Mouse (Mus musculus) gastrocnemius, adult 8-10 months (tissue): ENCODE results near the gene Fam53a. TPM values are rescaled to one million over a fixed set of nuclear protein-coding genes. Genes with fewer than 3 reads are reported as not detected.
A peak's percentile ranks its signal among the peaks of the same experiment; 100 is the strongest.

Experiments
- DNase-seq, 2 experiments: peaks; one replicate each; pipeline ENCODE4 v3.0.0; 2022; ENCODE audit warnings: low spot score in 2 of 2
- total RNA-seq, 4 experiments: library from RNA; stranded (reverse); gene quantifications; 2 replicates each; pipeline ENCODE4 v1.2.4; 2022

The Fam53a gene
- total RNA-seq, 4 experiments from 2014 or later: 62.3 to 84.8 (median 69.4) TPM

DNA sequence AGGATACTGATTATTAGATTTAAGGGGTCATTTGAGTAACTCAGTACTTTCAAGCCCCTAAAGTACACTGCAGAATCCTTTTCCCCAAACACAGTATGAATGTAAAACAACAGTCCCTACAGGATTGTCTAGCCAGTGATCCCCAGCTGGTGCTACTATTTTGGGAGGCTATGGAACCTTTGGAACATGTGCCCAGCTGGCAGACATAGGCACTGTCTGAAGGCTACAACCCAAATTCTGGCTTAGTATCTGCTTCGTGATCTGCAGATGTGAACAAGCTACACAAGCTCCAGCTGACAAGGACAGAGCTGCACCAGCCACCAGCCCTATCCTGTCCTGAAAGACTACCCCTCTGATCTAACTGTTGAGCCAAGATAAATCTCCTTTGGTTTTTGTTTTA, 3.1 kb upstream of the Fam53a start:
- DNase-seq: peak in 1 of 2 experiments; percentile 27

DNA sequence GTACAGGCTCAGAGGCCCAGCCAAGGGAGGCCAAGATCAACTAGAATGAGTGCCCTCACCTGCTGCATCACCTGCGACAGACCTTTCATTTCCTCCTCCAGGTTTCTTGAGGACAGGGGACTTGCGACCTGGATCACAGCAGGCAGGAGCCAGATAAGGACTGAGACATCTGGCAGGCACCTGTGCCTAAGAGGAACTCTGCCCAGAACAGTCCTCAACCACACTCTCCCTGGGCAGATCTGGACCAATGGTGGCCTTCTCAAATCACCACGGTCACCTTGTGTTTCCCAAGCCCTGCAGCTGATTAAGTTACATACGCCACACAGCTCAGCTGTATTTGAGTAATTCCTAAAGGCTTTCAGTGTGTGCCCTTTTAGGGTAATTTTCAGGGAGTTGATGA, 1.2 kb upstream of the Fam53a start:
- DNase-seq: peak; percentile 60 to 72

DNA sequence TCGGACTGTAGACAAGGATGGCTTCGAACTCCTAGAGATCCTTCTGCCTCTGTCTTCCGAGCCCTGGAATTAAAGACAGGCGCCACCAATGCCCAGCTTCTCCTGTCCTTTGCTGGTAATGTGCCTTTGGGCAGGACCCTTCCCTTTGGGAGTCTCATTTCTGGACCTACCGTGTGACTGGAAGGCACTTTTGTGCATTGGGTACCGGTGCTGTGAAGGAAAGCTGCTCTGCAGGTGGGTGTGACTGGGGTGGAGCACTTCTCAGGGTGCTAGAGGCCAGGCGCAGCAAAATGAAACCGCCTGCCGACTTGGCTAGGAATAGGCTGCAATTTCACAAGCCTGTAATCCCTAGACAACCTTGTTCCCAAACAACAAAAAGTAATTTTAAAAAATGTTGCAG, 626 bp upstream of the Fam53a start:
- DNase-seq: peak; percentile 40 to 54

DNA sequence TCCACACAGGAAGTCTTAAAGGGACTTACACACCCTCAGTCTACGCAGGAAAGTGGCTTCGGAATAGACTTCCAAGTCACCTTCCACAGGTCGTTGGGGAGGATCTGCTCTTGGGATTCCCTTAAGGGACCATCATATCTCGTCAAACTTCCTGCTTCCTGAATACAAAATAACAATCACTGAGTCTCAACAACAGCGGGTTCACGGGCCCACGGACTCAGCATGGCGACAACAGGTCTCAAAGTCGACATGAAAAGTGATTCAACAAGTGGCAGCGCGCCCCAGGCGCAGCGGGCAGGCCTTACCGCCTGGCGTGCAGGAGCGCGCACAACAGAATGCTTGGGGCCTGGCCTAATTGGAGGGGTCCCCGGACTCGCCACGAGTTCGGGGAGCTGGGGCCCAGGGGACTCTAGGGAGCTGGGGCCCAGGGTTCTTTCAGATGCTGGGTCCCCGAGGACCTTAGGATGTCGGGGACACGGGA, 575 bp downstream of the Fam53a start:
- DNase-seq: peak; percentile 53 to 54

DNA sequence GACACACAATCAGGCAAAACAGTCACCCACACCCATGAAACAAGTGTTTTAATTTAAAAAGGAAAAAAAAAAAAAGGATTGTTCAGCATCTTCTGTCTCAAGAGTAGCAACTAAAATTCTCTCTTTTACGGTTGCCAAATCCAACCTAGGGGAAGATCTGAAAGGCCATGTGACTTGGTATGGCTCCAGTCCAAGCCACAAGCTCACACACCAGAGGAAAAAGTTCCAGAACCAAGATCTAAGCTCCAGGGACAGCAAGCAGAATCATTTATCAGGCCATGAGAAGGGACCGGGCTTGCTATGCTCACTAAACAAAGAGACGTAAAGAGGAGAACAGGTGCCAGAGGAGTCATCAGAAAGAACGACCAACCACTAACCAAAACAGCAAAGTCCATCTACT, 1.5 kb downstream of the Fam53a start:
- no peak for DNase-seq

DNA sequence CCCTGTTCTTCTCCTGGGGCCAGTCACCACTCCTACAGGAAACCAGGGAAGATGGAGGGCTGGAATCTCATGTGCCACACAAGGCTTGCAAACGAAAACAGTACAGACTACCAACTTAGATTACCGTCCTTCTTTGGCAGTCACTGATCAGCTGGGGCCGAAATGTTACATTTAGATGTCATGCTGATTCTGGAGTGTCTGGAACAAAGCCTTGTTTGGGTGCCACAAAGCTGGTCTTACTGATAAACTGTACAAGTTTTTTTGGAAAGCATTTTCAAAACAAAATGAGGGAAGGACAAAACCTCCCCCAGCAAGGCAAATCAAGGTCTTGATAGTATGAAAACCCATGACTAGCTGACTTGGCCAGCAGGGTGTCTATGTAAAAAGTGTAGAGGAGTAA, 5.7 kb downstream of the Fam53a start:
- DNase-seq: no peak

DNA sequence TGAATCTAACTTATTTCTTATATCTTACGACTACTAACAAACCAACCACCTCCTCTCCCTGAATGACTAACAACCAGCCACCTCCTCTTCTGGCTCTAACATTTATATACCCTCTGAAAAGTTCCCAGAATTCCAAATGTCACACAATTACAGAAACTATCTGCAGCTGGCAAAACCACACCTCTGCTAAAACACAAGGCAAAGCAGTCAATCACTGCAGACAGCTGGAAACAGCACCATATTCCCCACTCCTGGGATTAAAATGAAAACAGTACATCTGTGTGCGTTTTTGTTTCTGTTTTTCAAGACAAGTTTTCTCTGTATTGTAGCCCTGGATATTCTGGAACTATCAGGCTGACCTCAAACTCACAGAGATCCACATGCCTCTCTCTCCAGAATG, 6.8 kb downstream of the Fam53a start:
- no peak for DNase-seq

DNA sequence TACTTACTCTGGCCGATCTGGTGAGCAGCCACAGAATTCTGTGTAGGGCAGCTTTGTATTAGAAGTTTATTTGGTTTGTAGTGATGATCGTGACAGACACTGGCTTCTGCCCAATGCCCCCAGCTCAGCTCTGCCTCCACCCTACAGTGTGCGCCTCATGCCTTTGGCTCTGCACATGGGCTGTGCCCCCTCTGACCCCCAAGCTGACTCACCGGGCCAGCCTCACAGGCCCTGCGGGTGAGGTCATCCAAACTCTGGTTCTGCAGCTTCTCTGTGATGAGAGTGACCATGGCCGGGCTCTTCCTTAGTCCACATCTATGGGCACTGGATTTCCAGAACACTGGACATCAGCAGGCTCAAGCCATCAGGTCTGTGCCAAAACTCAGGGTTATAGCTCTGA, 15.0 kb downstream of the Fam53a start:
- no peak for DNase-seq

DNA sequence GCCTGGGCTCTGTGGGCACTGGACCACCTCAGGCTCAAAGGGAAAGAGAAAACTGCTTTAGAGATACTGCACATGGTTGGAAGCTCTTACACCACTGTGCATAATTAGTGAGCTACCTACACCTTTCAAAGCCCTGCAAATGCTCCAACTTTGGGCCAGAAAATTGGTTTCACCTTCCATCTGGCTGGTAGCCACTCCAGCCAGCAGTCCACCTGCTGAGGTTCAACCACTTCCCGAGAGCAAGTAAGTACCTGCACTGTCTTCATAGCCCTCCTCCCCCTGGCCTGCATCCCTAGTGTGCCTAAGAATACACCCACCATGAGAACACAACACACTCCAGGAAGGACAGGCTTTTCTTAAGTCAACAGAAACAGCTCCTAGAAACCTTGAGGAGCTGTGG, 17.6 kb downstream of the Fam53a start:
- no peak for DNase-seq

DNA sequence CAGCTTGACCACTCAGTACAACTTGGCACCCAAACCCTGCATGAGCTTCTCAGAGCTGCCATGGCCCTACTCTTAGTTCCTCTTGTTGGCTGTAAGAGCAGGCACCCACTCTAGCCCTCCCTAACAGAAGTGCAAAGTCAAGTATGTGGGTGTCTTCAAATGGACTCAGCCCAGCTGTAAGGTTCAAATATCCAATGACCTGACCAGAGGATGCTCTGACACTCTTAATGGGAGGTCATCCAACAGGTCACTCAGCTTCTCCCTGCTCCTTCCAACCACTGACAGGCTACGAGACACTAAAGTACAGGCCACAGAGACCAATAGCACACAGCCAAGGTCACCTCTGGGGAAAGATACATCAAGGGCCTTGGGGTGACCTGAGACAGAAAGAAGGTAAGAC, 20.2 kb downstream of the Fam53a start:
- no peak for DNase-seq

DNA sequence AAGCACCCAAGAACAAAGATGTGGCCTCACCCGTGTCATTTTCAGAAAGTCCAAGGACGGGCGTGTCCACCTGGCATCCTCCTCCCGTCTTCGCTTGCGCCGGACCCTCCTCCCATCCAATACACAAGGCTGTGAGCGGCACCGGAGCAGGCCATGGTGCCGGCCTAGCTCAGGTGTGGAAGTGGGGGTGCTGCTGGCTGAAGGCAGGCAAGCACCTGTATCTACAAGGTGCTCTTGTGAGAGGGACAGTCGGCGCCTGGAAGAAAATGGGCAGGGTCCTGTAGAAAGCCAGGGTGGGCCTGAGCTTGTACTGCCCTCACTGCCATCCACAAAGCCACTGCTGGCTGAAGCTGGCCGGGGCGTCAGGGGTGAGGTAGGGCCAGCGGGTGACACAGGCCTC, 22.0 kb downstream of the Fam53a start:
- no peak for DNase-seq

DNA sequence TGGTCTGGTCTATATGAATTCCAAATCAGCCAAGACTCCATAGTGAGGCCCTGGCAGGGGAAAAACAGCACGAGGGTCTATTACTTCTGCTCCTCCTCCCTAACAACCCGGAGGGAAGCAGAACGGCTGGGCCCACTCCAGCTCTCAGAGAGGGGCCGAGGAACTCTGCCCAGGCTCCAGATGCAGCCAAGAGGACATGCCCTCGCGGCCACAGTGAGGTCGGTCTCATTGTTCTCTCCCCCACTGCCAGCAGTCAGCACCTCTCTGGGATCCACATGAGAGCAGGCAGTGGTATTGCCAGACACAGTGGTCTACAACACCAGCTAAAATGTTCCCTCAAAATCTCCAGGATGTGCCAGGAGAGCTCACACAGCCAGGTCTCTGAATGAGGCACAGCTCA, 22.8 kb downstream of the Fam53a start:
- DNase-seq: no peak

DNA sequence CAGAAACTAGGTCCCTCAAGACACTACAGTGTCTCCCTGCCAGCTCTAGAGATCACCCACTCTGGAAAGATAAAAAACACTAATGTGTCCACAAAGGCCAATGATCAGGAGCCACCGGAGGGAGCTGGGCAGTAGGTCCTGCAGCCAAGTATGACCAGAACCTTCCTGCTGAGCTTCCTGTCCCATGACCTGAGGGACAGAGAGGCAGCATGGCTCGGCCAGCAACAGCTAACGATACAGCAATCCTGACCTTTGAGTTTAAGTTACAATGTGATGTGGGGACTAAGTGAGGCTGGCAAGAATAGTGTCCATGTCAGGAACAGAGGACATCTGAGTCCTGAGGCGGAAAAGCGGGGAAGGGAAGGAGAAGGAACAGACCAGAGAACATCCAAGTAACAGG, 24.1 kb downstream of the Fam53a start:
- peak; percentile 39 to 53 for DNase-seq

DNA sequence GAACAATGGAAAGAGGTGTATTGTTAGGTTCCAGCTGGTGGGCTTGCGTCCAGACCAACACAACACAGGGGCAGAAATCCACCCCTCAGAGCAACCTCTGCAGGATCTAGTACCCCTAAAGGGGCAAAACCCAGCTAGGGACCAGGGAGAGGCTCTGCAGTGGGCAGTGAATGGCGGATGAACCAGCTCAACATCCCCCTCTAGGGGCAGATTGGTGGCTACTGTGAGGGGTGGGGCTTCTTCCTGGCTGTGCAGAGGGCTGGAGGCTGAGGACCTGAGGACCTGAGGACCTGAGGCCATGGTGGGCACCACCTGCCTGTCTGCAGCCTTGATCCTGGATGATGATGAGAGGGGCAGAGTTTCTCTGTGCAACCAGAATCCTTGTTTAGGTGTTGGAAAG, 35.8 kb downstream of the Fam53a start:
- DNase-seq: no peak

DNA sequence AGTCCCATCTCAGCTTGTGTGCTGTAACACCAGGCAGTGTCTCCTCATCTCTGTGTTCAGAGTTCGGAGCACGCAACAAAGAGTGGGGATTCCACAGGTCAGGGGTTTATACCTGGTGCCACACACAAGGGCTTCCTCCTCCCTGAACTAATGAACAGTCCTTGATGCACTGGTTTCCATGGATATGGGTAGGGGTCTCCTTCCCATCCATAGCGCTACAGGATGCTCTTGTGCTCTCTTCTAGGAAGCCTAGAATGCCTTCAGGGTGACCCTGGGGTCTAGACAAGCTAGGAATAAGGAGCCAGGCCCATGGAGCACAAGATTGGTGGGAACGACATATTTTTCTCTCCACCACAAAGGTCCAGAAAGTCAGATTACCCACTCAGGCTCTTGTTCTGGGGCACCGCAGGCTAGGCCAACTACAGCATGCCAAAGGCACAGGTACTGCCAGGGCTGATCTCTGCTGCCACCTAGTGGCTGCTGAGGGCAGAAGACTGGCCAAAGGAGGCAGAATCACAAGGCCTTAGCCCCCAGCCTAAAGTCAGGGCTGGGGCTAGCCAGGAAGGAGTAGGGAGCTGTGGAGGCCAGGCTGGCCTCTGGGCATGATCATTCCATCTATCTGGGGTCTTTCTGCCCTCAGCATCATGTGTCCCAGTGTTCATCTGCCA, 40.1 kb downstream of the Fam53a start:
- peak; percentile 40 to 47 for DNase-seq

DNA sequence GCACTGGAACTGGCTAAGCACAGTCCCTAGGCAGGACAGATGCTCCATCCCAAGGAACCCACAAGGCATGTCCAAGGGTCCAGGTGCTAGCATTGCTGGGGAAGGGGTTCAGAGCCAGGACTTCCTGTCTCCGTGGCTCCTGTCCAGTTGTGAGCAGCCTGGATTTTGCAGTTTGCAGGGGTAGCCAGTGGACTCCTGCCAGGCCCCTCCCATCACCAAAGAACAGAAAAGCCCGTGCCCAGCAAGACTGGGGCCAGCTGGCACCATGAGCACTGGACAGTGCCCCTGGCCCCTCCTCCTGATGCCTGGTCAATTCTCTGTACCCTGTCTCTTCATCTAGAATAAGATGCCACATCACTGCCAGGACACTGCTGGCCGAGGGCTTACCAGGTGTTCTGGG, 41.4 kb downstream of the Fam53a start:
- no peak for DNase-seq

DNA sequence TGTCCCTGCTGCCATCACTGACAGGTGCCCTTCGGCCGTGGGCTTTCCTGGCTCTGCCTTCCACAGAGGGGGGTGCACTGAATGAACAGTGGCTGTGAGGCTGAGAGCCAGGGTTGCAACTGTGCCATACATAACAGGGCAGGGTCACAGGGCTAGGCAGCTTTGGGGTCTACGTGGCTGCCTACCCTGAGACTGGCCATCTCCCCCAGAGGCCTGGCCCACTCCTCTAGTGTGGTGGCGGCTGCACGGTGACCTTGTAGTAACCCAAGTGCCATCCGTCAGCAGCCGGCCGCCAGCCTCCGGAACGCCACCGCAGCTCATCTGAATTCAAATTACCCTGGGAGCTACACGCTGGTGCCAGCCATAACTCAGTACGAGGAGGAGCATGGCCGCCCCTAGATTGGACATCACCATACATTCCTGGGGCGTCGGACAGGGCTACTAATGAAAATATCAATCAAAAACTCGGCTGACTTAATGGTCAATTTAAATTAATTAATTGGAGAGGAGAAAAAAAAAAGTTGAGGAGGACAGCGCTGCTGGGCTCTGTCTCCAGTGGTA, 41.9 kb downstream of the Fam53a start:
- no peak for DNase-seq

DNA sequence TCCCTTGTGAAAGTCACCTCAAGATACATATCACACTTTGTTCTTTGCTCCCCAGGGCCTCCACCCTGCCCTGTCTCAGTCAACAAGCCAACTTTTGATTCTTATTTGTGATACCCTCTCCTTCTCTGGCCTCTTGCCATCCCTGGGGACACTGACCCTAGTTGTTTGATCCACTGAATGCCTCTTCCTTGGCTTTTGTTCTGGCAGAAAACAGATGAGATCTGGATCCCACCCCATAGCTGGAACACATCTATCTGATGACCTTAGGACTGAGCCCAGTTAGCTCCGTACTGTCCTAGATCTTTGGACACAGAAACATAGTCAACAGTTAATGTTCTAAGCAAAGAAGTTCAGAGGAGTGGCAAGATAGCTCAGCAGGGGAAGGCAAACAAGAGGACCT, 49.1 kb downstream of the Fam53a start:
- DNase-seq: no peak

DNA sequence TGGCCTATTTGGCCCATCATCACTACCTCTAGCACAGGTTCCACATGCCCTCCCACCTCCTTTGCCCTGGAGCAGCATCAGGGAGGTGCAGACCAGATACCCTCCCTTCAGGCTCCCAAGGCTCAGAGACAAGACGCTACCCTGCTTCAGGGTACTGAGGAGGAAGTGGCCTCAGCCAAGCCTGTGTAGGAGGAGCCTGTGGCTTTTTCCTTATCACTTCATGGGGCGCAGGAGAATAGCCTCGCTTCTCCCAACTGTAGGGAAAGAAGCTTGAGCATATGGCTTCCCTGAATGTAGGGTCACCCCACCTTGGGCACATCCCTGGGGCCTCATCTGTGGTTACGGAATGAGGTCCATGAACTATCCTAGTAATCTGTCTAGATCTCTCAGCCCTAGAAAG, 55.2 kb downstream of the Fam53a start:
- DNase-seq: no peak

DNA sequence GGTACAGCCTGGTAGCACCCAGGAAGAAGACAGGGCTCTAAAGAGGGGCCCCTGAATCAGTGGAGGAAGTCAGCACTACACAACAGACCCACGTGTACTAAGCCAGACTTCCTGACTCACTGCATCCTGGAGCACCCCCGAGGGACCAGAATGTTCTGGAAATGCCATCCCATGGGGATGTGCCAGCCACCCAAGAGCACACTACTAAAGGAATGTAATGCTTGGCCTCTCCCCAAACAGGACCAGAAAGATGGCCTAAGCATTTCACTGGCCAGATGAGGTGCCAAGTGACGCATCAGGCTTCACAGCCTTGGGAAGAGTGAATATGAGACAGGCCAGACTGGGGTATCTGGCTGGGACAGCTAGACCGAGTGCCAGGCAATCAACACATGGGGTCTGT, 63.5 kb downstream of the Fam53a start:
- DNase-seq: no peak

DNA sequence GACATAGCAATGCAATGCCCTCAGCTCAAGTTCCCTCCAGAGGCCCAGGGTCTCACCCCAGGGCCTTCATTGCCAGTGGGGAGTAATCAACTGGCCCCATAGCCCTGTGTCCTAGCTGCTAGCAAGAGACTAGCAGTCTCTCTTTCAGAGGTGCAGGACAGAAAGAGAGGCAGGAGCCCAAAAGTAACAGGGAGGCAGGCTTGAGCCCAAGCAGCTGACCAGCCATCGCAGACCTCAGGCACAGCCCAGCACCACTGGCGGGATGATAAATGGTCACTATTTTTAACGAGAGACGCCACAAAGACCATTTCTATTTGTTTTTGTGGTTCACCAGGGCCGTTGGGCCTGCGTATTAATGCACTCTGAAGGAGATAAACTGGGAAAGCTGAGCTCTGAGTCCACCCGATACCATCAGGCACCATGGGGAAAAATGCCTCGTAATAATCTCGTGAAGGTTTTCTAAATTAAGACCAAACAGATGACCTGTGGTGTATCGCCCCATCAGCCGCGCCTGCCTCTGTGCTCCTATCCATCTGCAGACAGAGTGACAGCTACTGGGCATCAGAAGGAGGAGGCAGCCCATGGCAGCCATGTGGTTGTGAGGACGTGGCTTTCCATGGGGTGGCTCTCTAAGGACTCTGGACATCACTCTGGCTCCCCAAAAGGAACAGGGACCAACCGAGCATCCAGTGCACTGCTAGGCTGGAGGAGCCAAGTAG, 73.0 kb downstream of the Fam53a start:
- peak; percentile 34 to 47 for DNase-seq
